Mouse (Mus musculus): ENCODE results near the gene Pipox. TPM values are rescaled to one million over a fixed set of nuclear protein-coding genes. Genes with fewer than 3 reads are reported as not detected.
A peak's percentile ranks its signal among the peaks of the same experiment; 100 is the strongest.

Gene Pipox
- polyA plus RNA-seq, 1 experiment from 2014 or later, result 6.2 TPM

GRCm38 (mm10) chr11:77890648-77891258 lies 3.1 kb downstream of the Pipox start:
- 43% methylated on average over 2 of the region's 2 CpGs for WGBS
- H3K27me3 ChIP-seq (ENCODE audit: control insufficient read depth, insufficient read depth, low read length), result peaks cover 8% of the 10 kb centered on the region

GRCm38 (mm10) chr11:77889484-77889883 lies 4.4 kb downstream of the Pipox start:
- Histone ChIP-seq H3K9me3 (ENCODE audit: control insufficient read depth, low read length) (no peaks in the 10 kb centered on the region), H3K4me3 (ENCODE audit: low read length) (no peak overlapping the region), H3K27ac (ENCODE audit: low read depth, low read length) (no peak overlapping the region), H3K4me1 (ENCODE audit: control insufficient read depth, insufficient read depth, low read length) (peaks cover 18% of the 10 kb centered on the region), H3K4me2 (replicated peaks; ENCODE audit: low read depth, low read length) (no peak overlapping the region), H3K9ac (ENCODE audit: low read depth, low read length) (no peak overlapping the region), H3K36me3 (ENCODE audit: control insufficient read depth, insufficient read depth, low read length) (no peaks in the 10 kb centered on the region), H3K27me3 (ENCODE audit: control insufficient read depth, insufficient read depth, low read length) (peaks cover 12% of the 10 kb centered on the region)
- ATAC-seq (ENCODE audit: low FRiP score, low TSS enrichment), result no peak
- 26% methylated on average over 1 of the region's 2 CpGs for WGBS

More at GRCm38 (mm10) chr11:77890648-77891258, 3.1 kb downstream of the Pipox start:
- Histone ChIP-seq H3K27ac (ENCODE audit: low read depth, low read length) (no peak overlapping the region), H3K36me3 (ENCODE audit: control insufficient read depth, insufficient read depth, low read length) (no peaks in the 10 kb centered on the region), H3K9ac (ENCODE audit: low read depth, low read length) (no peak overlapping the region), H3K9me3 (ENCODE audit: control insufficient read depth, low read length) (no peaks in the 10 kb centered on the region), H3K4me2 (replicated peaks; ENCODE audit: low read depth, low read length) (no peak overlapping the region), H3K4me1 (ENCODE audit: control insufficient read depth, insufficient read depth, low read length) (peaks cover 17% of the 10 kb centered on the region), H3K4me3 (ENCODE audit: low read length) (no peak overlapping the region)
- no peak for ATAC-seq (ENCODE audit: low FRiP score, low TSS enrichment)

DNA sequence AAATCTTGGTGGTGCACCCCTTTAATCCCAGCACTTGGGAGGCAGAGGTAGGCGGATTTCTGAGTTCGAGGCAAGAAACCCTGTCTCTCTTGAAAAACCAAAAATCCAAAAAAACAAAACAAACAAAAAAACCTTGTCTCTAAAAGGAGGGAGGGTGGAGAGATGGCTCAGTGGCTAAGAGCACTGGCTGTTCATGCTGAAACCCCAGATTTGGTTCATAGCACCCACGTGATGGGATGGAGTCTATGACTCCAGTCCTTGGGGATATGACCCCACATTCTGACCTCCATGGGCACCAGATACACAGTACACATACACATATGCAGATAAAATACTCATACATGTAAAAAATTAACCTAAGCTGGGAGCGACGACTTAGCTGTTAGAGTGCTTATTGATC lies 5.0 kb downstream of the Pipox start:
- Histone ChIP-seq H3K36me3 (ENCODE audit: control insufficient read depth, insufficient read depth, low read length) (no peaks in the 10 kb centered on the region), H3K4me3 (ENCODE audit: low read length) (no peak overlapping the region), H3K9me3 (ENCODE audit: control insufficient read depth, low read length) (no peaks in the 10 kb centered on the region), H3K4me1 (ENCODE audit: control insufficient read depth, insufficient read depth, low read length) (peaks cover 13% of the 10 kb centered on the region), H3K9ac (ENCODE audit: low read depth, low read length) (no peak overlapping the region), H3K27me3 (ENCODE audit: control insufficient read depth, insufficient read depth, low read length) (peaks cover 12% of the 10 kb centered on the region), H3K27ac (ENCODE audit: low read depth, low read length) (no peak overlapping the region), H3K4me2 (replicated peaks; ENCODE audit: low read depth, low read length) (no peak overlapping the region)
- ATAC-seq (ENCODE audit: low FRiP score, low TSS enrichment), result no peak
- WGBS, result 82% methylated on average over 5 of the region's 5 CpGs

GRCm38 (mm10) chr11:77887373-77887960 lies 6.4 kb downstream of the Pipox start:
- H3K27ac ChIP-seq (ENCODE audit: low read depth, low read length), result no peak overlapping the region
- peak; percentile 68; the same call in 1 of the 2 replicates for ATAC-seq (ENCODE audit: low FRiP score, low TSS enrichment)
- no peak overlapping the region for H3K9ac ChIP-seq (ENCODE audit: low read depth, low read length)
- no peaks in the 10 kb centered on the region for H3K36me3 ChIP-seq (ENCODE audit: control insufficient read depth, insufficient read depth, low read length)
- H3K4me1 ChIP-seq (ENCODE audit: control insufficient read depth, insufficient read depth, low read length), result 0 out of 2 replicates have a peak, but pooled peaks cover 7% of the 10 kb centered on the region
- H3K4me3 ChIP-seq (ENCODE audit: low read length), result no peak overlapping the region
- 52% methylated on average over 17 of the region's 17 CpGs for WGBS
- H3K4me2 ChIP-seq (replicated peaks; ENCODE audit: low read depth, low read length), result no peak overlapping the region
- no peaks in the 10 kb centered on the region for H3K9me3 ChIP-seq (ENCODE audit: control insufficient read depth, low read length)
- peaks cover 9% of the 10 kb centered on the region for H3K27me3 ChIP-seq (ENCODE audit: control insufficient read depth, insufficient read depth, low read length)

GRCm38 (mm10) chr11:77885246-77885575 lies 8.7 kb downstream of the Pipox start:
- Histone ChIP-seq H3K4me3 (ENCODE audit: low read length) (no peak overlapping the region), H3K36me3 (ENCODE audit: control insufficient read depth, insufficient read depth, low read length) (no peaks in the 10 kb centered on the region), H3K9me3 (ENCODE audit: control insufficient read depth, low read length) (no peaks in the 10 kb centered on the region), H3K27me3 (ENCODE audit: control insufficient read depth, insufficient read depth, low read length) (peaks cover 9% of the 10 kb centered on the region), H3K9ac (ENCODE audit: low read depth, low read length) (no peak overlapping the region), H3K27ac (ENCODE audit: low read depth, low read length) (no peak overlapping the region), H3K4me2 (replicated peaks; ENCODE audit: low read depth, low read length) (no peak overlapping the region), H3K4me1 (ENCODE audit: control insufficient read depth, insufficient read depth, low read length) (0 out of 2 replicates have a peak, but pooled peaks cover 7% of the 10 kb centered on the region)
- no peak for ATAC-seq (ENCODE audit: low FRiP score, low TSS enrichment)
- WGBS, result 42% methylated on average over 8 of the region's 8 CpGs

GRCm38 (mm10) chr11:77884524-77885245 lies 9.2 kb downstream of the Pipox start:
- Histone ChIP-seq H3K9ac (ENCODE audit: low read depth, low read length) (no peak overlapping the region), H3K27ac (ENCODE audit: low read depth, low read length) (no peak overlapping the region), H3K9me3 (ENCODE audit: control insufficient read depth, low read length) (no peaks in the 10 kb centered on the region), H3K27me3 (ENCODE audit: control insufficient read depth, insufficient read depth, low read length) (peaks cover 9% of the 10 kb centered on the region), H3K4me2 (replicated peaks; ENCODE audit: low read depth, low read length) (no peak overlapping the region), H3K4me1 (ENCODE audit: control insufficient read depth, insufficient read depth, low read length) (0 out of 2 replicates have a peak, but pooled peaks cover 7% of the 10 kb centered on the region), H3K4me3 (ENCODE audit: low read length) (no peak overlapping the region), H3K36me3 (ENCODE audit: control insufficient read depth, insufficient read depth, low read length) (no peaks in the 10 kb centered on the region)
- 36% methylated on average over 10 of the region's 10 CpGs for WGBS
- no peak for ATAC-seq (ENCODE audit: low FRiP score, low TSS enrichment)

DNA sequence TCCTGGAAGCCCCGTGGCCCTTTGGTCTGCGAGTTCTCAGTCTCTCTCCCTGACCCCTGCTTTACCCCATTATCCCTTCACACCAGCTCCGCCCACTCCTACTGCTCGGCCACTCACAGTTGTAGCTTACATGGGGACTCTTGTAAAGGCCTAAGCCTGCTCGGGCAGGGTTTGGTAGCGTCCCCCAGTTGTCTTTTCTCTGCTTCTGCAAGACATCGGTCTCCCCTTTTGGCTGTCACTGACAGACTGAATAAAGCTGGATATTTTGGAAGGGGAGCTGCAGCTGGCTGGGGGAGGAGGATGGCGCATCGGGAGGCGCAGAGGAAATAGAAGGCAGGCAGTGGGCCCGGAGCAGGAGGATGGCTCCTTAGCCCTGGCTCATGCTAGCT lies 17.1 kb downstream of the Pipox start:
- no peak overlapping the region for H3K4me2 ChIP-seq (replicated peaks; ENCODE audit: low read depth, low read length)
- 0 out of 2 replicates have a peak, but pooled peaks cover 3% of the 10 kb centered on the region for H3K27me3 ChIP-seq (ENCODE audit: control insufficient read depth, insufficient read depth, low read length)
- WGBS, result 56% methylated on average over 11 of the region's 11 CpGs
- H3K36me3 ChIP-seq (ENCODE audit: control insufficient read depth, insufficient read depth, low read length), result no peaks in the 10 kb centered on the region
- H3K9ac ChIP-seq (ENCODE audit: low read depth, low read length), result no peak overlapping the region
- no peak overlapping the region for H3K4me3 ChIP-seq (ENCODE audit: low read length)
- H3K4me1 ChIP-seq (ENCODE audit: control insufficient read depth, insufficient read depth, low read length), result no peaks in the 10 kb centered on the region; the same call in 1 of the 2 replicates
- H3K27ac ChIP-seq (ENCODE audit: low read depth, low read length), result no peak overlapping the region
- H3K9me3 ChIP-seq (ENCODE audit: control insufficient read depth, low read length), result no peaks in the 10 kb centered on the region
- no peak for ATAC-seq (ENCODE audit: low FRiP score, low TSS enrichment)

- no peak for ATAC-seq (ENCODE audit: low FRiP score, low TSS enrichment)
- Histone ChIP-seq H3K4me3 (ENCODE audit: low read length) (no peak overlapping the region), H3K4me1 (ENCODE audit: control insufficient read depth, insufficient read depth, low read length) (no peaks in the 10 kb centered on the region; the same call in 1 of the 2 replicates), H3K27ac (ENCODE audit: low read depth, low read length) (no peak overlapping the region), H3K4me2 (replicated peaks; ENCODE audit: low read depth, low read length) (no peak overlapping the region), H3K27me3 (ENCODE audit: control insufficient read depth, insufficient read depth, low read length) (0 out of 2 replicates have a peak, but pooled peaks cover 3% of the 10 kb centered on the region), H3K36me3 (ENCODE audit: control insufficient read depth, insufficient read depth, low read length) (no peaks in the 10 kb centered on the region), H3K9me3 (ENCODE audit: control insufficient read depth, low read length) (no peaks in the 10 kb centered on the region), H3K9ac (ENCODE audit: low read depth, low read length) (no peak overlapping the region)
- 65% methylated on average over 26 of the region's 26 CpGs for WGBS
Measured at GRCm38 (mm10) chr11:77875847-77876759, 17.8 kb downstream of the Pipox start.
